Mouse (Mus musculus): Measurements from ENCODE around the gene Glyatl3. TPM values are rescaled to one million over a fixed set of nuclear protein-coding genes. Genes with fewer than 3 reads are reported as not detected.

Gene Glyatl3
- total RNA-seq, 2 experiments from 2014 or later, result not detected

- no peak for DNase-seq (ENCODE audit: low spot score in 2 of 2)
Measured at GRCm38 (mm10) chr17:40868952-40869747, 45.0 kb downstream of the Glyatl3 start.

DNA sequence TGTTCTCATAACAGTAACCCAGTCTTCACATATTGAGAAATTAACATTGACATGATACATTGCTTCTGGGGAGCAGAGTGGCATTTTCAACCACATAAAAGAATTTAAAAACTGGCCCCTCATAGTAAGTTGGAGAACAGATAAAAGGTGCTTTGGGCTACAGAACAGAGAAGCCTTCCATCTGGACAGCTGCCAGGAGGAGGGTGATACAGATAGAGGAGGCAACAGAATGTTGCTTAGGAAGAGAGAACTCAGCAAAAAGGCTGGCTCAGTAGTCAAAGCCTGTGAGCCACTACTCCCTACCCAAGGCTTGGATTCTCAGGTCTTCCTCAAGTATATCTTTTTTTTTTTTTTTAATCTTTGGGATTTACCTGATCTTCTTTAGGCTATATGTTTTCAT, 59.1 kb downstream of the Glyatl3 start:
- no peak for DNase-seq (ENCODE audit: low spot score in 2 of 2)

Other genes with a start within 250 kb of the Glyatl3 start
- gene Esp1, start 187.2 kb downstream of the Glyatl3 start, total RNA-seq (2021), result not detected
- gene Crisp2, start 107.3 kb downstream of the Glyatl3 start, total RNA-seq (2021), result not detected
- 10 to 100 TPM in 1 of 2 experiments, 1 to 10 TPM in 1; 3.7 to 11.7 TPM for gene Rhag, start 103.2 kb downstream of the Glyatl3 start, total RNA-seq (2021)
- gene 9130008F23Rik, start 33.8 kb downstream of the Glyatl3 start, total RNA-seq (2021), result 1 to 10 TPM in 1 of 2 experiments, under 1 TPM in 1; 0.90 to 1.0 TPM
- gene Mut, start 20.3 kb upstream of the Glyatl3 start, total RNA-seq (2021), result 10 to 100 TPM; 87.0 to 91.3 TPM
- 10 to 100 TPM; 12.4 to 12.5 TPM for gene Cenpq, start 20.7 kb upstream of the Glyatl3 start, total RNA-seq (2021)

Measured in adrenal gland, postnatal 4 days (tissue).